Mouse (Mus musculus): ENCODE results near the gene Elob.

GRCm38 (mm10) chr17:23822094-23822493 is 6.8 kb downstream of the Elob start:
- TF ChIP-seq CTCF (IDR thresholded peaks at IDR 0.05; ENCODE audit: low read depth) (no peak), EP300 (IDR thresholded peaks at IDR 0.05; ENCODE audit: low read depth) (no peak)
